9 mouse cellular contexts compared by ENCODE assay signal in genomic region chr3:38201861-38202656, GRCm38 (mm10).
DNase-seq lines count a peak whose midpoint lies in the region; ATAC-seq and TF ChIP-seq lines count a peak whose summit lies in the region.
"Had no signal": no experiment of that assay in that cellular context is flagged by ENCODE, and none has a peak within 500 bp of the region (broad histone marks: within the 10 kb centered on the region; RNA-seq: fewer than 3 reads in every experiment).

No protein-coding gene starts in this region.

- no peak overlapping the region for H3K4me2 ChIP-seq in hindbrain, embryonic 14.5 days (replicated peaks)
- no peak overlapping the region for H3K4me2 ChIP-seq in hindbrain, embryonic 16.5 days (ENCODE audit: low read length)
- peak overlapping the region; percentile 42 for H3K4me2 ChIP-seq in myocyte (ENCODE audit: low read depth)
- H3K4me2 ChIP-seq: limb, embryonic 15.5 days had no signal

- no peak overlapping the region for H3K4me3 ChIP-seq in hindbrain, embryonic 14.5 days (replicated peaks; ENCODE audit: low read length)
- H3K4me3 ChIP-seq in hindbrain, embryonic 16.5 days (ENCODE audit: low read length): no peak overlapping the region
- no peak overlapping the region for H3K4me3 ChIP-seq in limb, embryonic 10.5 days
- no peak overlapping the region for H3K4me3 ChIP-seq in myocyte
- H3K4me3 ChIP-seq: limb, embryonic 15.5 days had no signal

- H3K27ac ChIP-seq in hindbrain, embryonic 14.5 days: no peak overlapping the region
- H3K27ac ChIP-seq in hindbrain, embryonic 16.5 days (ENCODE audit: low read depth, low read length): no peak overlapping the region
- no peak overlapping the region for H3K27ac ChIP-seq in limb, embryonic 10.5 days
- H3K27ac ChIP-seq: limb, embryonic 15.5 days had no signal

- WGBS in hindbrain, embryonic 14.5 days: 74% methylated on average over 10 of the region's 10 CpGs
- WGBS in hindbrain, embryonic 16.5 days: 79% methylated on average over 10 of the region's 10 CpGs
- 70% methylated on average over 10 of the region's 10 CpGs for whole genome bisulfite sequencing in limb, embryonic 10.5 days

- peak; percentile 71 for DNase-seq in hindbrain, embryonic 14.5 days (ENCODE audit: low spot score)
- peak; percentile 33 to 39 for DNase-seq in adrenal gland, postnatal 4 days (ENCODE audit: low spot score in 2 of 2)
- DNase-seq in forelimb bud, embryonic 11.5 days (ENCODE audit: low read depth, low spot score): peak; percentile 40
- peak; percentile 55 for DNase-seq in limb, embryonic 10.5 days (ENCODE audit: low spot score)
- DNase-seq in urinary bladder, postnatal 36 days (ENCODE audit: low spot score in 2 of 2): peak; percentile 42 to 70

- H3K27me3 ChIP-seq in hindbrain, embryonic 14.5 days (ENCODE audit: control insufficient read depth, insufficient read depth, low read length): no peaks in the 10 kb centered on the region
- no peaks in the 10 kb centered on the region for H3K27me3 ChIP-seq in hindbrain, embryonic 16.5 days (replicated peaks; ENCODE audit: control insufficient read depth, insufficient read depth, low read length)
- no peaks in the 10 kb centered on the region for H3K27me3 ChIP-seq in limb, embryonic 10.5 days (ENCODE audit: low read depth, poor library complexity, severe bottlenecking)
- H3K27me3 ChIP-seq in myocyte (ENCODE audit: control insufficient read depth, insufficient read depth, insufficient read length): no peaks in the 10 kb centered on the region
- H3K27me3 ChIP-seq: limb, embryonic 15.5 days had no signal

- TF ChIP-seq POLR2A in myocyte (IDR thresholded peaks at IDR 0.05; ENCODE audit: insufficient read length, low read depth): no peak

- no peak overlapping the region for H3ac ChIP-seq in myocyte (ENCODE audit: control insufficient read depth, insufficient read length)

- no peak for ATAC-seq in hindbrain, embryonic 14.5 days (ENCODE audit: low FRiP score)
- no peak for ATAC-seq in hindbrain, embryonic 16.5 days
- ATAC-seq in inflammation-experienced regulatory T-cells, adult 6 months: peak; percentile 66

- no peaks in the 10 kb centered on the region for H3K4me1 ChIP-seq in hindbrain, embryonic 14.5 days (replicated peaks; ENCODE audit: control insufficient read depth, insufficient read depth, low read length)
- no peaks in the 10 kb centered on the region for H3K4me1 ChIP-seq in hindbrain, embryonic 16.5 days (ENCODE audit: control insufficient read depth, insufficient read depth, low read depth, low read length)
- H3K4me1 ChIP-seq in limb, embryonic 10.5 days: no peaks in the 10 kb centered on the region
- H3K4me1 ChIP-seq: limb, embryonic 15.5 days had no signal

- no peaks in the 10 kb centered on the region for H3K36me3 ChIP-seq in hindbrain, embryonic 14.5 days (replicated peaks; ENCODE audit: control insufficient read depth, insufficient read depth)
- H3K36me3 ChIP-seq in hindbrain, embryonic 16.5 days (ENCODE audit: control insufficient read depth, insufficient read depth, low read length): no peaks in the 10 kb centered on the region
- no peaks in the 10 kb centered on the region for H3K36me3 ChIP-seq in limb, embryonic 10.5 days
- no peaks in the 10 kb centered on the region for H3K36me3 ChIP-seq in myocyte (ENCODE audit: control insufficient read depth, insufficient read depth)
- H3K36me3 ChIP-seq: limb, embryonic 15.5 days had no signal

- no peak overlapping the region for H3K9ac ChIP-seq in hindbrain, embryonic 14.5 days
- no peak overlapping the region for H3K9ac ChIP-seq in hindbrain, embryonic 16.5 days (ENCODE audit: low read depth, low read length)
- H3K9ac ChIP-seq: limb, embryonic 15.5 days had no signal

- H3K9me3 ChIP-seq in hindbrain, embryonic 14.5 days (ENCODE audit: control insufficient read depth, low read length): no peaks in the 10 kb centered on the region
- H3K9me3 ChIP-seq in hindbrain, embryonic 16.5 days (ENCODE audit: control insufficient read depth, low read length): no peaks in the 10 kb centered on the region
- H3K9me3 ChIP-seq in limb, embryonic 10.5 days (replicated peaks): no peaks in the 10 kb centered on the region
- H3K9me3 ChIP-seq: limb, embryonic 15.5 days had no signal

- H3K79me2 ChIP-seq in myocyte (ENCODE audit: control insufficient read depth, insufficient read depth): no peaks in the 10 kb centered on the region

TF ChIP-seq in myocyte, 11 proteins besides CTCF, POLR2A, EP300 and RAD21:
- TF ChIP-seq TCF3 (IDR thresholded peaks at IDR 0.05; ENCODE audit: insufficient read length, low read depth) (no peak), CEBPB (IDR thresholded peaks at IDR 0.05; ENCODE audit: insufficient read depth, poor library complexity, severe bottlenecking) (0 out of 2 replicates have a peak, but pooled peaks have one; percentile 2)
